Mouse (Mus musculus): ENCODE results near the gene Spns3. TPM values are rescaled to one million over a fixed set of nuclear protein-coding genes. Genes with fewer than 3 reads are reported as not detected.

The Spns3 gene
- total RNA-seq (2022) = under 1 TPM in 1 of 4 experiments, not detected in 3; 0.14 TPM

GRCm38 (mm10) chr11:72550134-72550988 is at the start of gene Spns3:
Gene Spns3 (minus strand): TSS chr11:72550506.
- DNase-seq (ENCODE audit: low spot score) = no peak

DNA sequence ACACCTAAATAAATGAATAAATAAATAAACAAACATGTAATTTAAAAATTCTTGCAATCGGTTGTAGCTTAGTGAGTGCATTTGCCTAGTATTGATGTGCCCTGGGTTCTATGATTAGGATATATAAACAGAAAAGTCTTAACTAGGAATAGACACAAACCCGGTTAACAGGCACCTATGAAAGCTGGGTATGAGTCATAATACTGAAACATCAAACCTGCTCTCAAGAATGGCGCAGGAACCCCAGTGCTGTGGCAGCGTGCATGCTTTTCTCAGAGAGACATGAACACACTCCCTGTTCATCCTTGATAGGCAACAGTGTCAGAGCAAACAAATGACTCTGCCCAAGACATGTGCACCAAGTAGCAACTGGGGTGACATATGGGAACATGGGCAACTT is 47.5 kb upstream of the Spns3 start:
- no peak for DNase-seq (ENCODE audit: low spot score)

DNA sequence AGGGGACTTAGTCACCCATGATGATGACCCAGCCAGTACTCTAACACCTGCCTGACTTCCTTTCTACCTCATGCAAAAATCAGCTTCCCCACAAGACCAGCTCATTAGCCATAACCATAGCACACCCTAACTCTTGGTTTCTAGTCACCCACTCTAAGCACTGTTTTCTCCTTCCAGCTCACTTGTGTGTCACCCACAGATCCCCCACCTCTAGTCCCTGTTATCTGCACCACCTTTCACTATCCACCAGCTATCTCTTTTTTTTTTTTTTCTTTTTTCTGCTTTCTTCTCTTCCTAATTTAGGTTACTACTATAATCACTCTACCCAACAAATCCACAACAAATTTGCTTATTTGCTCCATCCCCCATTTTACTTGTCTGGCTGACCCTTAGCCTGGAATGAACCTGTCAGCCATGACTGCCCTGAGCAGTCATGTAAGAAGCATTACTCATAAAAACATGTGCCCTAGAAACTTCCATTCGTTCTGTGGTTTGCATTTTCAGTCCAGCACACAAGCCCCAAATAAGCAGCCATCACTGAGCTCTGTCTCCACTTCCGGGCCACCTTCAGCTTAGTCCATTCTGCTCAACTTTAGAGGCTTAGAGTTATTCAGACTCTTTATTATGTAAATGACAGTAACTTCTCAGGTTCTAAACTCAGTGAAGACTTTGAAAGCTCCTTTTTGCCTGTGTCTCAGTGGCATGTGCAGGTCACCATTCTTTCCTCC is 44.9 kb upstream of the Spns3 start:
- no peak for DNase-seq (ENCODE audit: low spot score)

DNA sequence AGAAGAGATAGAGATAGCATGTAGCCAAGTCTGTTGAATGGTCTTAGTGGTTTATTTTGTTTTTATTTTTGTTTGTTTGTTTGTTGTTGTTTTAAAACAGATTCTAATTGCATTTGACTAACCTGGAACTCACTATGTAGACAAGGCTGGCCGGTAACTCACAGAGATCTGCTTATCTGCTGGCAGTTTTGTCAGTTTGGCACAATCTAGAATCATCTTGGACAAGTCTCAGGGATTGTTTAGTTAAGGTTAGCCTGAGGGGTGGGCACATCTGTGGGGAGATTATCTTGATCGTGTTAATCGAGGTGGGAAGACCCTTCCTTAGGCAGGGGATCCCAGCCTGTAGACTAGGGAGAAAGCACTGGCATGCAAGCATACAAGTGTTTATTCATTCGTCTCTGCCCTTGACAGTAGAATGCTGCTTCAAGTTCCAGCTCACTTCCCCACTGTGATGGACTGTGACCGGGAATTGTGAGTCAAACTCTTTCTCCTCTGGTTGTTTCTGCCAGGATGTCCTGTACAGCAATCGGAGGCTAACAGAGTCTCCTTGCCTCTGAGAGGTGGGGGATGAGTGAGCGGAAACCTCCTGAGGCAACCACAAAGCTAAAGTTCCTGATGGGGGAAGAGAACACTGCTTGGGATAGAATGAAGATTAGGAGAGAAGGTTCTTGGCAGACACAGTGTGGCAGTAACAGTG is 37.4 kb upstream of the Spns3 start:
- DNase-seq (ENCODE audit: low spot score) = no peak

DNA sequence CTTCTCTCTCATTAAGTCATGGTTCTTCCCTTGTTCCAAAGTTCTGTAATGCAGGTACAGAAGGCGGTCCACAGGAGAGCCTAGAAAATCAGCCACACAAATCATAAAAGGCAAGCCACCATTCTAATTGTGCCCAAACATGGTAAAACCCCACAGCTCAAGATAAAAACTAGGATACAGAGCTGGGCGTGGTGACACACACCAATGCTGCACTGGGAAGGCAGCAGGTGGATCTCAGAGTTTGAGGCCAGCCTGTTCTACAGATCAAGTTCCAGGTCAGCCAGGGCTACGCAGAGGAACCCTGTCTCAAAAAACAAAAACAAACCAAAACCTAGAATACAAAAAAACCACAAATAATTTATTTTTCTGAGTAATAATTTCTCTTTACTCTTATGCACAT is 36.3 kb upstream of the Spns3 start:
- DNase-seq (ENCODE audit: low spot score) = no peak

DNA sequence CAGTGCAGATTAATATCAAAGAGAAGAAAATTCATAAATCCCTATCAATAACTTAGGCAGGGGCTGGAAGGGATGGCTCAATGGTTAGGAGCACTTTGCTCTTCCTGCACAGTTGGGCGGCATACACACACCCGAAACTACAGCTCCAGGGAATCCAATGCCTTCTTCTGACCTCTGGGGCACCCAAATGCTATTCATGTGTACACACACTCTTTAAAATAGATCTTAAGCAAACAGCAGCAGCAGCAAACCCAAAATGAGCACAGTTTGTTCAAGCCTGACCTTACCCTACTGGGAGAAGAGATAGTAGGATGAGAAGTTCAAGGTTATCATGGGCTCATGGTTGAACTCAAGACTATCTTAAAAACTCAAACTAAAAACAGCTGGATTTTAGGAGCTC is 32.8 kb upstream of the Spns3 start:
- no peak for DNase-seq (ENCODE audit: low spot score)

DNA sequence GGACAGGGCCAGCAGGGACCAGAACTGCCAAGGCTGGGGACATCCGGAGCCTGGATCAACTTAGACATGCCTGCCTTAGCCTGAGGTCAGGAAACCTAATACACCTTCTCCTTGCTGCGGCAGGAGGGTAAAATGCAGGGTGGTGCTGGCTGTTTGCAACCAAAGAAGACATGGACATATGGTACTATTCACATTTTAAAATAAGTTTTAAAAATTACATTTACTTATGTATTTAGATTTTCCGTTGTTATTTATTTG is 32.1 kb upstream of the Spns3 start:
- DNase-seq (ENCODE audit: low spot score) = no peak

- no peak for DNase-seq (ENCODE audit: low spot score)
These were observed 31.5 kb upstream of the Spns3 start for GRCm38 (mm10) chr11:72581609-72582447.

- no peak for DNase-seq (ENCODE audit: low spot score)
These were observed 28.2 kb upstream of the Spns3 start for GRCm38 (mm10) chr11:72578471-72578870.

GRCm38 (mm10) chr11:72576466-72577351 is 26.4 kb upstream of the Spns3 start:
- no peak for DNase-seq (ENCODE audit: low spot score)

- DNase-seq (ENCODE audit: low spot score) = no peak
These were observed 25.8 kb upstream of the Spns3 start for GRCm38 (mm10) chr11:72576111-72576465.

DNA sequence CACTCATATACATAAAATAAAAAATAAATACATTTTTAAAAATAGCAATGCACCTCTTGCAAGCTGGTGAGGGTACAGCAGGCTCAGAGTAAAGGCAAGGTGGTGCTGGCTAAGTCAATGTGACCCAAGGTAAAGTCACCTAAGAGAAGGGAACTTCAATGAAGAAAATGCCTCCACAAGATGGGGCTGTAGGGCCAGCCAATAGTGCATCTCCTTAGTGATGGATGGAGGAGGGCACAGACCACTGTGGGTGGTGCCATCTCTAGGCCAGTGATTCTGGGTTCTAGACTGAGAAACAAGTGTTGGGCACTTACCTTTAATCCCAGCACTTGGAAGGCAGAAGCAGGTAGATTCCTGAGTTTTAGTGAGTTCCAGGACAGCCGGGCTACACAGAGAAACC is 23.5 kb upstream of the Spns3 start:
- no peak for DNase-seq (ENCODE audit: low spot score)

GRCm38 (mm10) chr11:72570319-72570979 is 20.1 kb upstream of the Spns3 start:
- peak; percentile 90 for DNase-seq (ENCODE audit: low spot score)

- no peak for DNase-seq (ENCODE audit: low spot score)
These were observed 19.5 kb upstream of the Spns3 start for GRCm38 (mm10) chr11:72569671-72570318.

- DNase-seq (ENCODE audit: low spot score) = no peak
These were observed 18.7 kb upstream of the Spns3 start for GRCm38 (mm10) chr11:72569051-72569450.

DNA sequence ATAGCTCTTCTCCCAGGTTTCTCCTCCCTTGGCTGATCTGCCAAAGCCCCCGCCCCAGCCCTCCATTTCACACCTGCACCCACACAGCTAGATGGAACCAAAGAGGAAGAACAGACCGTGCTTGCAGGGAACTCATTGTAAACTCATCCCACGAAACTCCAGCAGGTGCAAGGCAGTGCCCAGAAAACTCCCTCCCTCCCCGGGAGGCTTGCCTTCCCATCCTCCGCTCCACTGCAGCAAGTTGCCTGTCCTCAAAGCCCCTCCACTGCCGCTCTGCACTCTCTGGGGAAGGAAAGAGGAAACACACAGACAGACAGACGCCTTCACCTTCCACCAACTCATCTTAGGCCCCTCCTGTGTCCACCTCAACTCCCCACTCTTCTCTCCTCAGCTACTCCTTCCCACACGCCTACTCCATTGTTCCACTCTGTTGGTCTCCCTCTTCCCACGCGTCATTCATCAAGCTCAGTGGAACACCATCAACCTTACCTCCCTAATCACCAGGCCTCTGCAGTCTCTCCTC is 16.6 kb upstream of the Spns3 start:
- DNase-seq (ENCODE audit: low spot score) = no peak

DNA sequence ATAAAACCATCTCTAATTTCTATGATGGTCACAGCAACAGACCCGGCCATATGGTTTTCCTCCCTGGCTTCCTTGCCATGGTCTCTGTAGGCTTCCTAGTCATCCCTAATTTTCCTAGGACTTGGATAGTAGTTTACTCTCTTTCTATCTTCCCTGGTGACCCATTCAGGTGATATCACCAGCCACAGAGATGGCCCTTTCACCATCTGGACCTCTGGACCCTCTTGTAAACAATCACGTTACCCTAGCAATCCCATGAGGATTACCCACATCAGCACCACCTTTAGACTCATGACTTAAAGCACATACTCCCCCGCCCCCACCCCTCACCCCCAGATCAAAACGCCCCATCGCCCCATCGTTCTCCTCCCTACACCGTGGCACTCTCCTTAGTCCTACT is 16.0 kb upstream of the Spns3 start:
- DNase-seq (ENCODE audit: low spot score) = no peak

DNA sequence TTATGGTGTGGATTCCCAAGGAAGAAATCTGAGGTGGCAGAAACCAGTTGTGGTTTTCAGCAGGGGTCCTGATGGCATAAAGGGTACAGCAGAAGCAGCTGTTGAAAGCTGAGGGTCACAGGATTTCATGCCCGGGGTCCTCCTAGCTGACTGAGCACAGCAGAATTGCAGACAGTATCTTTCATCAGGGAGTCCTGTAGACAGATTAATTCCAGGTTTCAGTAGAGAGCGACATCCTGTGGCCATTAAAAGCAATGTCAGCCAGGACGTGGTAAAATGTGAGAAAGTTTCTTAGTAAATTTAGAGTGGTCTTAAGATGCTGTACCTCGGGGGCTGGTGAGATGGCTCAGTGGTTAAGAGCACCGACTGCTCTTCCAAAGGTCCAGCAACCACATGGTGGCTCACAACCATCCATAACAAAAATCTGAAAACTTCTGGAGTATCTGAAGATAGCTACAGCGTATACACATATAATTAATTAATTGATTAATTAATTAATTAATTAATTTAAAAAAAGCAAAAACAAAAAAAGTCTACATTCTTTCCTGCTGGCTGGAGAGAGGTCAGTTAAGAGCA is 14.0 kb upstream of the Spns3 start:
- DNase-seq (ENCODE audit: low spot score) = peak; percentile 45

DNA sequence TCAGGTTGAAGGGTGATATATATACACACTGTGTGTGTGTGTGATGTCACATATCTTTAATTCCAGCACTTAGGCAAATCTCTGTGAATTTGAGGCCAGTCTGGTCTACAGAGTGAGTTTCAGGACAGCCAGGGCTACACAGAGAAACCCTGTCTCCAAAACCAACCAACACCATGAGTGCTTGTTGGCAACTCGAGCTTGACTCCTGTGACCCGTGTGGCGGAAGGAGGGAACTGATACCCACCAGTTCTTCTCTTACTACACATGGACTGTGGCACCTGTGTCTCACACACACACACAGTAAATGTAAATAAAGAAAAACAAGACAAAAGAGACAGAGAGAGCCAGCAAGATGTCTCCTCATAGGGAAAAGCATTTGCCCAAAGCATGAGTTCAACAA is 10.4 kb upstream of the Spns3 start:
- no peak for DNase-seq (ENCODE audit: low spot score)
